Mouse (Mus musculus): ENCODE results near the gene Kdm5c. TPM values are rescaled to one million over a fixed set of nuclear protein-coding genes. Genes with fewer than 3 reads are reported as not detected.

The Kdm5c gene
- polyA plus RNA-seq (2012; rRNA removed) (48.2 and 56.7 TPM in 2 replicates), polyA plus RNA-seq (2014; fragmentation: Nextera tagmentation; extraction: Ambion mirVana) (24.9 and 41.3 TPM in 2 replicates)

DNA sequence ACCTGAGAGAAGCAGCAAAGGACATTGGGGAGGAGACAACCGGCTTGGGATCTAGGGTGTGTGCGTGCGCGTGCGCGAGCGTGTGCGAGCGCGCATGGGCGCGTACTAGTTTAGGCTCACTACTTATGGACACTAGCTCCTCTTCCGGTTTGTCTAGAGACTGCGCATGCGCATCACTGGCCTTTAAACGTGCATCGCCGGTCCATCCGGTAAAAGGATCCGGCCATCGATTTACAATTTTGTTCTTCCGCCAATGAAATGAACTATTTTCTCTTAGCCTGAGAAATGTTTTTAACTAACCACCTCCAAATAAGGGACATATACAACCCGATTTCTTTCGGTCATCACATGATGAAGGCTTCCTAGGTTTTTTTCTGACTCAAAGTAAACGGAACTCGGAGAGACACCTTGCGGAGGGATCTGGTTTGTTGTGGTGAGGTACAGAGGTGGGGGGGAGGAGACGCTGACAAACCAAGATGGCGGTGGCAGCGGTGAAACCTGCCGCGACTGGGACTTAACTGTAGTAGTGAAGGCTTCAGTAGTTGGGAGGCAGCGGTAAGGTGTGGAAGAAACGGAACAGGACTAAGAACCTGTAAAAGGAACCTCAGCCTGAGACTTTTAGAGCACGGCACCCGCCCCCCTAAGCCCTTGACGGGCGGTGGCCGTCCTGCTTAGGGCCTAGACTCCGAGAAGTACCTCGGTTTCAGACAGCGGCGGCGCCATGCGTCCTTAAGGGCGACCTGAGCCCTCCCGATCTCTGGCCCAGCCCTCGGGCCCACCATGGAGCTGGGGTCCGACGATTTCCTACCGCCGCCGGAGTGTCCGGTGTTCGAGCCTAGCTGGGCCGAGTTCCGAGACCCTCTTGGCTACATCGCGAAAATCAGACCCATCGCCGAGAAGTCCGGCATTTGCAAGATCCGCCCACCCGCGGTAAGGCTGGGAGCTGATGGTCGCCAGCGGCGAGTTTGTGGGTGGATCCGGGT is at the start of gene Kdm5c:
TSS of gene Kdm5c (plus strand) at position 240 of the 983 bp plus-strand sequence.
- DNase-seq (ENCODE audit: low spot score) (peak; percentile 99), ATAC-seq (ENCODE audit: low FRiP score, low read depth) (peak; percentile 98)
- Histone ChIP-seq H3K36me3 (ENCODE audit: control insufficient read depth, insufficient read depth, low read length) (peaks cover 7% of the 10 kb centered on the region), H3K4me3 (replicated peaks; ENCODE audit: low read length) (peak within 1 kb of the TSS; percentile 86), H3K4me1 (ENCODE audit: control insufficient read depth, insufficient read depth, low read length) (peaks cover 15% of the 10 kb centered on the region), H3K4me2 (replicated peaks; ENCODE audit: low read depth, low read length, severe bottlenecking) (peak within 1 kb of the TSS; percentile 74), H3K9ac (ENCODE audit: low read depth, low read length, severe bottlenecking) (peak within 1 kb of the TSS; percentile 91), H3K9me3 (ENCODE audit: control insufficient read depth, low read length) (no peaks in the 10 kb centered on the region), H3K27me3 (ENCODE audit: control insufficient read depth, insufficient read depth, low read length) (no peaks in the 10 kb centered on the region), H3K27ac (replicated peaks; ENCODE audit: low read depth, low read length) (peak within 1 kb of the TSS; percentile 68)
- TF ChIP-seq POLR2A (IDR thresholded peaks at IDR 0.05; ENCODE audit: borderline replicate concordance, extremely low read depth, insufficient read depth, insufficient read length): peak; percentile 54; the same call in 1 of the 2 replicates
- WGBS: under 1% methylated on average over 69 of the region's 69 CpGs

- Histone ChIP-seq H3K9me3 (ENCODE audit: control insufficient read depth, low read length) (no peaks in the 10 kb centered on the region), H3K27ac (replicated peaks; ENCODE audit: low read depth, low read length) (no peak overlapping the region), H3K9ac (ENCODE audit: low read depth, low read length, severe bottlenecking) (no peak overlapping the region), H3K27me3 (ENCODE audit: control insufficient read depth, insufficient read depth, low read length) (no peaks in the 10 kb centered on the region; the same call in 1 of the 2 replicates), H3K4me3 (replicated peaks; ENCODE audit: low read length) (no peak overlapping the region), H3K36me3 (ENCODE audit: control insufficient read depth, insufficient read depth, low read length) (no peaks in the 10 kb centered on the region), H3K4me1 (ENCODE audit: control insufficient read depth, insufficient read depth, low read length) (no peaks in the 10 kb centered on the region), H3K4me2 (replicated peaks; ENCODE audit: low read depth, low read length, severe bottlenecking) (no peak overlapping the region)
- ATAC-seq (ENCODE audit: low FRiP score, low read depth) (no peak), DNase-seq (ENCODE audit: low spot score) (no peak)
- TF ChIP-seq POLR2A (IDR thresholded peaks at IDR 0.05; ENCODE audit: borderline replicate concordance, extremely low read depth, insufficient read depth, insufficient read length): no peak
Measured at GRCm38 (mm10) chrX:152187151-152187550, 45.7 kb upstream of the Kdm5c start.

DNA sequence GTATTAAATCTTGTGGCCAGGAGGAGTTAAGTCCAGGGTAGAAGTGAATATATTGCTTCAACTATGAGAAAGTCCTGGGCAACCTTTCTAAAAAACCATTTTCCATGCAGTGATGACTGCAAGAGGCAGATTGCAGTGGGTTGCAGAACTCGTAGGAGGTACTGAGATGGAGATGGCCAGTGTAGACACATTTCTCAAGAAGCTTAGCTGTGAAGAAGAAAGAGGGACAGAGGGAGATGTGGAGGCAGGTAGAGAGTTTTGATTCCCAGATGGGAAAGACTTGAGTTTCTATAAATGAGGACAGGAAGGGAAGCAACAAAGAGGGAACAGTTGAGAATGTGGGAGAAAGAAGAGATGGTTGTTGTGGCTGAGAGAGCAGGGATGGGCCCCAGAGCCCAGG is 41.6 kb upstream of the Kdm5c start:
- TF ChIP-seq POLR2A (IDR thresholded peaks at IDR 0.05; ENCODE audit: borderline replicate concordance, extremely low read depth, insufficient read depth, insufficient read length): no peak
- no peaks in the 10 kb centered on the region for H3K4me1 ChIP-seq (ENCODE audit: control insufficient read depth, insufficient read depth, low read length)
- 71% methylated on average over 1 of the region's 1 CpGs for WGBS
- H3K27me3 ChIP-seq (ENCODE audit: control insufficient read depth, insufficient read depth, low read length): no peaks in the 10 kb centered on the region; the same call in 1 of the 2 replicates
- no peaks in the 10 kb centered on the region for H3K36me3 ChIP-seq (ENCODE audit: control insufficient read depth, insufficient read depth, low read length)
- no peak overlapping the region for H3K27ac ChIP-seq (replicated peaks; ENCODE audit: low read depth, low read length)
- H3K9ac ChIP-seq (ENCODE audit: low read depth, low read length, severe bottlenecking): no peak overlapping the region
- H3K4me2 ChIP-seq (replicated peaks; ENCODE audit: low read depth, low read length, severe bottlenecking): no peak overlapping the region
- DNase-seq (ENCODE audit: low spot score): no peak
- no peak overlapping the region for H3K4me3 ChIP-seq (replicated peaks; ENCODE audit: low read length)
- no peaks in the 10 kb centered on the region for H3K9me3 ChIP-seq (ENCODE audit: control insufficient read depth, low read length)
- ATAC-seq (ENCODE audit: low FRiP score, low read depth): no peak

- Histone ChIP-seq H3K27ac (replicated peaks; ENCODE audit: low read depth, low read length) (no peak overlapping the region), H3K4me2 (replicated peaks; ENCODE audit: low read depth, low read length, severe bottlenecking) (no peak overlapping the region), H3K36me3 (ENCODE audit: control insufficient read depth, insufficient read depth, low read length) (no peaks in the 10 kb centered on the region), H3K27me3 (ENCODE audit: control insufficient read depth, insufficient read depth, low read length) (peaks cover 10% of the 10 kb centered on the region; the same call in 1 of the 2 replicates), H3K9ac (ENCODE audit: low read depth, low read length, severe bottlenecking) (no peak overlapping the region), H3K4me3 (replicated peaks; ENCODE audit: low read length) (no peak overlapping the region), H3K9me3 (ENCODE audit: control insufficient read depth, low read length) (no peaks in the 10 kb centered on the region), H3K4me1 (ENCODE audit: control insufficient read depth, insufficient read depth, low read length) (no peaks in the 10 kb centered on the region)
- TF ChIP-seq POLR2A (IDR thresholded peaks at IDR 0.05; ENCODE audit: borderline replicate concordance, extremely low read depth, insufficient read depth, insufficient read length): no peak
- ATAC-seq (ENCODE audit: low FRiP score, low read depth) (no peak), DNase-seq (ENCODE audit: low spot score) (no peak)
- 87% methylated on average over 1 of the region's 1 CpGs for WGBS
Measured at GRCm38 (mm10) chrX:152197814-152198648, 34.8 kb upstream of the Kdm5c start.
